Mouse (Mus musculus) inflammation-experienced regulatory T-cells, adult 6 months (primary cell): Measurements from ENCODE around the gene Trim60. TPM values are rescaled to one million over a fixed set of nuclear protein-coding genes. Genes with fewer than 3 reads are reported as not detected.

ENCODE experiments used
- ATAC-seq: one replicate; pipeline ENCODE4 v1.8.0; 2017
- polyA plus RNA-seq, 3 experiments: library from polyadenylated mRNA; unstranded; fragments of 100-300 nt; shearing (Covaris generic); gene quantifications; one replicate each; pipeline ENCODE4 v1.2.1; 2017

The Trim60 gene
- polyA plus RNA-seq, 3 experiments from 2014 or later, result not detected

DNA sequence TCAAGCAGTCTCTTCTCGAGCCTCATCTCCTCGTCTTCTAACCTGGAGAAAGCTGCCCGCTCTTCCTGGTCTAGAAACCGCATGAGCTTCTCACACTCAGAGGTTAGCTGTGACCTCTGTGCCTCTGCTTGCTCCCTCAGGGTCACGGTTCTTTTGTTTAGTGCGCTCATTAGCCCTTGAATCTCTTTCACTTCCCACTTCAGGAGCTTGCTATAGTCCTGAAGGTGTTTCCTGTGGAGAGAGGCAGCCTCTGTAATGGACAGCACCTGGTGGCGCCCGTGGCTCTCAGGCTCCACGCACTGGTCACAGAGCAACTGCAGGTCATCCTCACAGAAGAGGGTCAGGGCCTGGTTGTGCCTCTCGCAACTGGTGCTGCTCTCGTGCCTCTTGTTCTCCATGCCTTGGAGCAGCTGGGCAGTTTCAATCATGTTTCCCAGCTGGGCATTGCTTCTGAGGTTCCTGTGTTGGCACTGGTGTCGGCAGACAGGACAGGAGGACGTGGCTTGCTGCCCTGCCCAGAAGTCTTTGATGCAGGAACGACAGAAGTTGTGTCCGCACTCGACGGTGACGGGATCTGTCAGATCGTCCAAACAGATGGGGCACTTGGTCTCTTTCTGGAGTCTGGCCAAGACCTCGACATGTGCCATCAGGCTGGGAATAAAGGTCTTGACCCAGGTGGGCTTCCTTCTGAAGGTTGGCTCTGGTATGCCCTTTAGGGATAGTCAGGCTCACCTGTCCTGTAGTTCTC, 35.1 kb downstream of the Trim60 start:
- ATAC-seq, result no peak

GRCm38 (mm10) chr8:64962836-64963235, 55.5 kb downstream of the Trim60 start:
- ATAC-seq, result peak; percentile 67

DNA sequence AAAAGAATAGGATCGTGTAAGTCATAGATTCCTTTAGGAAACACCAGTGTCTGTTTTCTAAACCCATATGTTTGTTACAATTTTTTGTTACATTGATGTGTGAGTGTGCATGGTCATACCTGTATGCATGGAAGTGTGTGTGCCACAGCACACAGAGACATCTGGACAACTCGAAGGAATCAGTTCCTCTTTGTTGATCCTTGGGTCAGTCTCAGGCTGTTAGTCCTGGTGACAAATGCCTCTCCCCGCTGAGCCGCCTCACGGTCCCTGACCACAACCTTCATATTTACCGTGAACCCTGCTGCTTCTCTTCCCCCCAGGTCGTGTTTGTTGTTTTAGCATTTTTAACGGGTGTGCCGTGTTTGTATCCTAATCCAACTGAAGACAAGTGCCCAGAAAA, 59.4 kb downstream of the Trim60 start:
- no peak for ATAC-seq

GRCm38 (mm10) chr8:64952101-64952500, 66.3 kb downstream of the Trim60 start:
- no peak for ATAC-seq

Other genes starting within 250 kb of the Trim60 start
- 1 to 10 TPM; 4.5 to 7.6 (median 6.8) TPM for gene Klhl2, start 168.6 kb downstream of the Trim60 start, polyA plus RNA-seq
- 10 to 100 TPM; 28.5 to 50.5 (median 48.8) TPM for gene Tmem192, start 71.4 kb downstream of the Trim60 start, polyA plus RNA-seq
- gene Trim75, start 30.8 kb downstream of the Trim60 start, polyA plus RNA-seq, result under 1 TPM in 2 of 3 experiments, not detected in 1; 0.23 to 0.36 TPM
- not detected for gene Trim61, start 61 bp downstream of the Trim60 start, polyA plus RNA-seq
- gene Apela, start 18.8 kb upstream of the Trim60 start, polyA plus RNA-seq, result not detected
- gene Gm10663, start 56.4 kb upstream of the Trim60 start, polyA plus RNA-seq, result not detected
- not detected for gene BC030870, start 111.0 kb upstream of the Trim60 start, polyA plus RNA-seq